Comparison of ENCODE assay signal across 9 mouse cellular contexts in genomic region chr11:110427159-110427561, GRCm38 (mm10). TPM values are rescaled to one million over a fixed set of nuclear protein-coding genes. Genes with fewer than 3 reads are reported as not detected.
DNase-seq lines count a peak whose midpoint lies in the region; ATAC-seq and TF ChIP-seq lines count a peak whose summit lies in the region.
"Had no signal": no experiment of that assay in that cellular context is flagged by ENCODE, and none has a peak within 500 bp of the region (broad histone marks: within the 10 kb centered on the region; RNA-seq: fewer than 3 reads in every experiment).

No protein-coding gene starts in this region.

- H3K4me2 ChIP-seq in intestine, postnatal 0 days (replicated peaks; ENCODE audit: low read depth): peak overlapping the region; percentile 46
- no peak overlapping the region for H3K4me2 ChIP-seq in midbrain, embryonic 14.5 days (ENCODE audit: low read length)
- H3K4me2 ChIP-seq: midbrain, embryonic 11.5 days had no signal

- no peak overlapping the region for H3K9ac ChIP-seq in intestine, postnatal 0 days (ENCODE audit: low read depth, low read length)
- H3K9ac ChIP-seq in midbrain, embryonic 14.5 days (replicated peaks; ENCODE audit: low read length): no peak overlapping the region

- peak; percentile 73 for ATAC-seq in intestine, postnatal 0 days
- no peak for ATAC-seq in midbrain, embryonic 14.5 days (ENCODE audit: low FRiP score, low TSS enrichment)
- ATAC-seq in erythroid progenitor cell, adult 5-6 weeks (replicated peaks; ENCODE audit: low FRiP score, poor library complexity, severe bottlenecking): no peak

- H3K4me1 ChIP-seq in intestine, postnatal 0 days (replicated peaks; ENCODE audit: control insufficient read depth, insufficient read depth, low read length): no peaks in the 10 kb centered on the region; the same call in 1 of the 2 replicates
- no peaks in the 10 kb centered on the region for H3K4me1 ChIP-seq in midbrain, embryonic 14.5 days (ENCODE audit: control insufficient read depth, insufficient read depth, low read length)

- H3K9me3 ChIP-seq in intestine, postnatal 0 days (ENCODE audit: control insufficient read depth): no peaks in the 10 kb centered on the region
- H3K9me3 ChIP-seq in midbrain, embryonic 14.5 days (ENCODE audit: control insufficient read depth, low read length): no peaks in the 10 kb centered on the region

- no peak for TF ChIP-seq CTCF in layer of hippocampus, adult 2 months (conservative IDR thresholded peaks at IDR 0.05)
- TF ChIP-seq CTCF in intestine, postnatal 0 days (IDR thresholded peaks at IDR 0.05; ENCODE audit: low read depth): no peak

- no peaks in the 10 kb centered on the region for H3K27me3 ChIP-seq in intestine, postnatal 0 days (replicated peaks; ENCODE audit: control insufficient read depth, insufficient read depth, low read length)
- no peaks in the 10 kb centered on the region for H3K27me3 ChIP-seq in midbrain, embryonic 14.5 days (ENCODE audit: control insufficient read depth, insufficient read depth, low read length)

- DNase-seq in layer of hippocampus, adult 2 months (ENCODE audit: low spot score in 2 of 2): peak in 1 of 2 experiments; percentile 25
- DNase-seq in layer of hippocampus, postnatal 36 days: no peak
- peak; percentile 45 for DNase-seq in brain, adult 2 months (ENCODE audit: low read depth, low spot score)
- peak; percentile 32 for DNase-seq in naive thymus-derived CD4-positive, alpha-beta T cell, adult 2 months (ENCODE audit: low read depth)
- DNase-seq in right cerebral cortex, adult 18-20 months: no peak
- DNase-seq in midbrain, embryonic 14.5 days: no peak

- H3K27ac ChIP-seq in layer of hippocampus, adult 2 months: peak overlapping the region; percentile 49
- H3K27ac ChIP-seq in intestine, postnatal 0 days (ENCODE audit: low read depth, low read length): peak overlapping the region; percentile 79
- no peak overlapping the region for H3K27ac ChIP-seq in midbrain, embryonic 14.5 days (replicated peaks; ENCODE audit: low read depth, low read length)

- 25% methylated on average over 11 of the region's 11 CpGs for WGBS in intestine, postnatal 0 days
- 54% methylated on average over 11 of the region's 11 CpGs for WGBS in midbrain, embryonic 14.5 days

- no peak overlapping the region; the same call in 1 of the 2 replicates for H3K4me3 ChIP-seq in layer of hippocampus, adult 2 months
- H3K4me3 ChIP-seq in intestine, postnatal 0 days (ENCODE audit: low read depth, low read length): no peak overlapping the region; the same call in 1 of the 2 replicates
- H3K4me3 ChIP-seq in midbrain, embryonic 14.5 days (replicated peaks; ENCODE audit: low read depth, low read length): no peak overlapping the region

- H3K36me3 ChIP-seq in intestine, postnatal 0 days (ENCODE audit: control insufficient read depth, insufficient read depth): no peaks in the 10 kb centered on the region
- no peaks in the 10 kb centered on the region for H3K36me3 ChIP-seq in midbrain, embryonic 14.5 days (ENCODE audit: control insufficient read depth, insufficient read depth, low read length)

RNA-seq across cellular contexts. Expression of gene Map2k6, which starts 28.2 kb away (rescaled TPM):
- 10 to 100 TPM; 32.3 to 33.3 TPM for total RNA-seq in layer of hippocampus, adult 2 months (2021)
- 10 to 100 TPM; 32.4 to 35.5 TPM for total RNA-seq in layer of hippocampus, postnatal 36 days (2021)
- polyA plus RNA-seq in intestine, postnatal 0 days (2015; fragmentation: Nextera tagmentation; extraction: Ambion mirVana): 3.4 and 3.8 TPM in 2 replicates
- polyA plus RNA-seq in midbrain, embryonic 14.5 days (2014; fragmentation: Nextera tagmentation; extraction: Ambion mirVana): 19.3 and 26.2 TPM in 2 replicates
- 4.2 and 4.7 TPM in 2 replicates for total RNA-seq in erythroid progenitor cell, adult 5-6 weeks (2015; ENCODE audit: low replicate concordance)
- 0.77 TPM in 1 of 2 replicates, not detected in the other for total RNA-seq in erythroid progenitor cell, adult 5-6 weeks (2017; ENCODE audit: low replicate concordance)

Comparison
In these comparisons a context has a peak if more than half of its experiments do, and no peak if none do; other contexts are left out.
1. DNase-seq: peak in brain, adult 2 months (single experiment) and naive thymus-derived CD4-positive, alpha-beta T cell, adult 2 months (single experiment); none in layer of hippocampus, postnatal 36 days (0 of 2), right cerebral cortex, adult 18-20 months (single experiment) and midbrain, embryonic 14.5 days (single experiment).
2. RNA of gene Map2k6, which starts 28.2 kb away (total RNA-seq): 32.4 to 35.5 TPM in layer of hippocampus, postnatal 36 days and 32.3 to 33.3 TPM in layer of hippocampus, adult 2 months; 0.77 to 4.7 TPM in erythroid progenitor cell, adult 5-6 weeks; every median in the first group is over 4 times any median in the second.